Mouse (Mus musculus) right cerebral cortex, postnatal 36 days (tissue): ENCODE results near the gene Rassf5.
"Not testable (repeated sequence)": the region's sequence is repeated elsewhere in the genome, so short reads cannot be mapped to it uniquely, and the experiment has no call there.

Experiments
- DNase-seq, 2 experiments: peaks; one replicate each; pipeline ENCODE4 v3.0.0; 2022; ENCODE audit warnings: low spot score in 2 of 2, mixed read lengths in 1 of 2

Gene Rassf5

GRCm38 (mm10) chr1:131257288-131257687 lies 12.2 kb upstream of the Rassf5 start:
- DNase-seq: no peak

GRCm38 (mm10) chr1:131252516-131253250 lies 7.6 kb upstream of the Rassf5 start:
- not testable (repeated sequence) for DNase-seq

GRCm38 (mm10) chr1:131246433-131247395 lies 1.7 kb upstream of the Rassf5 start:
- DNase-seq: peak in 1 of 2 experiments; percentile 39

GRCm38 (mm10) chr1:131245926-131246325 lies 868 bp upstream of the Rassf5 start:
- DNase-seq: no peak

- no peak for DNase-seq
Measured at GRCm38 (mm10) chr1:131244536-131245088, 446 bp downstream of the Rassf5 start.

- DNase-seq: no peak
Measured at GRCm38 (mm10) chr1:131242956-131243355, 2.1 kb downstream of the Rassf5 start.

- no peak for DNase-seq
Measured at GRCm38 (mm10) chr1:131239576-131240193, 5.4 kb downstream of the Rassf5 start.

- DNase-seq: no peak
Measured at GRCm38 (mm10) chr1:131238931-131239381, 6.1 kb downstream of the Rassf5 start.

GRCm38 (mm10) chr1:131236077-131236476 lies 9.0 kb downstream of the Rassf5 start:
- DNase-seq: no peak

- DNase-seq: no peak
Measured at GRCm38 (mm10) chr1:131233527-131233926, 11.5 kb downstream of the Rassf5 start.

- DNase-seq: no peak
Measured at GRCm38 (mm10) chr1:131228659-131229058, 16.4 kb downstream of the Rassf5 start.

- no peak for DNase-seq
Measured at GRCm38 (mm10) chr1:131228225-131228624, 16.8 kb downstream of the Rassf5 start.

- no peak for DNase-seq
Measured at GRCm38 (mm10) chr1:131224848-131225471, 20.1 kb downstream of the Rassf5 start.

- no peak for DNase-seq
Measured at GRCm38 (mm10) chr1:131223345-131223744, 21.7 kb downstream of the Rassf5 start.

GRCm38 (mm10) chr1:131221822-131222590 lies 23.1 kb downstream of the Rassf5 start:
- DNase-seq: no peak

- no peak for DNase-seq
Measured at GRCm38 (mm10) chr1:131218933-131219332, 26.1 kb downstream of the Rassf5 start.

GRCm38 (mm10) chr1:131213361-131213760 lies 31.7 kb downstream of the Rassf5 start:
- no peak for DNase-seq

- DNase-seq: no peak
Measured at GRCm38 (mm10) chr1:131212956-131213355, 32.1 kb downstream of the Rassf5 start.

- no peak for DNase-seq
Measured at GRCm38 (mm10) chr1:131211655-131212054, 33.4 kb downstream of the Rassf5 start.

- DNase-seq: no peak
Measured at GRCm38 (mm10) chr1:131209971-131210426, 35.1 kb downstream of the Rassf5 start.
